Mouse (Mus musculus): ENCODE data around the gene 9130008F23Rik. TPM values are rescaled to one million over a fixed set of nuclear protein-coding genes. Genes with fewer than 3 reads are reported as not detected.

Gene 9130008F23Rik
- total and polyA plus RNA-seq, 3 experiments: not detected

GRCm38 (mm10) chr17:40879528-40879923 lies 833 bp downstream of the 9130008F23Rik start:
- no peak for DNase-seq (ENCODE audit: extremely low read depth)
- TF ChIP-seq EP300 (IDR thresholded peaks at IDR 0.05; ENCODE audit: low read length) (no peak), ELF1 (IDR thresholded peaks at IDR 0.05; ENCODE audit: low read depth, low read length) (no peak), HCFC1 (IDR thresholded peaks at IDR 0.05; ENCODE audit: low read depth, low read length) (no peak), MAX (IDR thresholded peaks at IDR 0.05; ENCODE audit: low read length) (no peak), ZMIZ1 (IDR thresholded peaks at IDR 0.05; ENCODE audit: low read depth, low read length) (no peak), POLR2A (IDR thresholded peaks at IDR 0.05; ENCODE audit: low read depth, low read length) (no peak), PAX5 (IDR thresholded peaks at IDR 0.05; ENCODE audit: low read length) (no peak), TBP (conservative IDR thresholded peaks at IDR 0.05; ENCODE audit: low read depth, low read length) (no peak), USF2 (conservative IDR thresholded peaks at IDR 0.05; ENCODE audit: low read depth, low read length) (no peak), E2F4 (IDR thresholded peaks at IDR 0.05; ENCODE audit: insufficient replicate concordance, low read depth, low read length) (no peak), TCF12 (IDR thresholded peaks at IDR 0.05; ENCODE audit: low read depth, low read length) (no peak), ZNF384 (IDR thresholded peaks at IDR 0.05; ENCODE audit: low read depth, low read length) (no peak), MAZ (IDR thresholded peaks at IDR 0.05; ENCODE audit: low read depth, low read length) (no peak), IRF4 (IDR thresholded peaks at IDR 0.05; ENCODE audit: low read depth, low read length) (no peak), MXI1 (IDR thresholded peaks at IDR 0.05; ENCODE audit: low read depth, low read length) (no peak), NELFE (IDR thresholded peaks at IDR 0.05; ENCODE audit: low read depth, low read length) (no peak), KAT2A (IDR thresholded peaks at IDR 0.05; ENCODE audit: insufficient replicate concordance, low read length) (no peak), MYC (IDR thresholded peaks at IDR 0.05; ENCODE audit: low read depth, low read length) (no peak), POLR2AphosphoS2 (IDR thresholded peaks at IDR 0.05; ENCODE audit: low read depth, low read length) (no peak), UBTF (IDR thresholded peaks at IDR 0.05; ENCODE audit: low read depth, low read length) (no peak)
- in situ Hi-C loops (cut with MboI; ENCODE audit: low pct_ligation_motif_present, low pct_unique_long_range_greater_than_20kb, low sequenced_read_pairs): no loop called here
- peaks cover 24% of the 10 kb centered on the region for H3K9me3 ChIP-seq (replicated peaks; ENCODE audit: low read length)
- H3K79me2 ChIP-seq (replicated peaks; ENCODE audit: control insufficient read depth, extremely low read depth, insufficient read depth, poor library complexity, severe bottlenecking): no peaks in the 10 kb centered on the region
- H3K9ac ChIP-seq (ENCODE audit: insufficient read depth, low read depth): no peak overlapping the region
- H3K27me3 ChIP-seq (replicated peaks): no peaks in the 10 kb centered on the region
- dilution Hi-C loops (cut with MboI; ENCODE audit: extremely low pct_ligation_motif_present, extremely low pct_unique_long_range_greater_than_20kb, low sequenced_read_pairs): no loop called here
- no peaks in the 10 kb centered on the region for H3K4me1 ChIP-seq (ENCODE audit: control insufficient read depth in 1 of 2, insufficient read depth in 2 of 2)
- no peaks in the 10 kb centered on the region for H3K36me3 ChIP-seq (replicated peaks in 1 of 2; ENCODE audit: control insufficient read depth in 1 of 2, insufficient read depth in 1 of 2, low read length in 1 of 2)
- no peak overlapping the region for H3K4me3 ChIP-seq (replicated peaks in 1 of 3; ENCODE audit: low read depth in 2 of 3, low read length in 2 of 3, poor library complexity in 1 of 3)
- no peak overlapping the region for H3K4me2 ChIP-seq (ENCODE audit: insufficient read depth, low read depth, poor library complexity, severe bottlenecking)
- H3K27ac ChIP-seq (ENCODE audit: insufficient read depth, low read depth): no peak overlapping the region

GRCm38 (mm10) chr17:40877741-40878140 lies 2.6 kb downstream of the 9130008F23Rik start:
- Histone ChIP-seq H3K4me2 (ENCODE audit: insufficient read depth, low read depth, poor library complexity, severe bottlenecking) (no peak overlapping the region), H3K9ac (ENCODE audit: insufficient read depth, low read depth) (no peak overlapping the region), H3K4me3 (replicated peaks in 1 of 3; ENCODE audit: low read depth in 2 of 3, low read length in 2 of 3, poor library complexity in 1 of 3) (no peak overlapping the region), H3K4me1 (ENCODE audit: control insufficient read depth in 1 of 2, insufficient read depth in 2 of 2) (no peaks in the 10 kb centered on the region), H3K9me3 (replicated peaks; ENCODE audit: low read length) (peaks cover 22% of the 10 kb centered on the region), H3K27ac (ENCODE audit: insufficient read depth, low read depth) (no peak overlapping the region), H3K79me2 (replicated peaks; ENCODE audit: control insufficient read depth, extremely low read depth, insufficient read depth, poor library complexity, severe bottlenecking) (no peaks in the 10 kb centered on the region), H3K27me3 (replicated peaks) (no peaks in the 10 kb centered on the region), H3K36me3 (replicated peaks in 1 of 2; ENCODE audit: control insufficient read depth in 1 of 2, insufficient read depth in 1 of 2, low read length in 1 of 2) (no peaks in the 10 kb centered on the region)
- dilution Hi-C loops (cut with MboI; ENCODE audit: extremely low pct_ligation_motif_present, extremely low pct_unique_long_range_greater_than_20kb, low sequenced_read_pairs): no loop called here
- in situ Hi-C loops (cut with MboI; ENCODE audit: low pct_ligation_motif_present, low pct_unique_long_range_greater_than_20kb, low sequenced_read_pairs): no loop called here
- no peak for TF ChIP-seq ETS1 (conservative IDR thresholded peaks at IDR 0.05; ENCODE audit: low read depth, low read length)
- TF ChIP-seq MAX (IDR thresholded peaks at IDR 0.05; ENCODE audit: low read length): no peak
- no peak for TF ChIP-seq CTCF (conservative IDR thresholded peaks at IDR 0.05 in 1 of 2, IDR thresholded peaks at IDR 0.05 in 1 of 2; ENCODE audit: low read depth in 2 of 2, low read length in 2 of 2)
- TF ChIP-seq EP300 (IDR thresholded peaks at IDR 0.05; ENCODE audit: low read length): no peak
- TF ChIP-seq JUND (conservative IDR thresholded peaks at IDR 0.05; ENCODE audit: low read depth, low read length): no peak
- no peak for DNase-seq (ENCODE audit: extremely low read depth)
